ENCODE assay signal across 8 mouse cellular contexts in the genomic region with DNA sequence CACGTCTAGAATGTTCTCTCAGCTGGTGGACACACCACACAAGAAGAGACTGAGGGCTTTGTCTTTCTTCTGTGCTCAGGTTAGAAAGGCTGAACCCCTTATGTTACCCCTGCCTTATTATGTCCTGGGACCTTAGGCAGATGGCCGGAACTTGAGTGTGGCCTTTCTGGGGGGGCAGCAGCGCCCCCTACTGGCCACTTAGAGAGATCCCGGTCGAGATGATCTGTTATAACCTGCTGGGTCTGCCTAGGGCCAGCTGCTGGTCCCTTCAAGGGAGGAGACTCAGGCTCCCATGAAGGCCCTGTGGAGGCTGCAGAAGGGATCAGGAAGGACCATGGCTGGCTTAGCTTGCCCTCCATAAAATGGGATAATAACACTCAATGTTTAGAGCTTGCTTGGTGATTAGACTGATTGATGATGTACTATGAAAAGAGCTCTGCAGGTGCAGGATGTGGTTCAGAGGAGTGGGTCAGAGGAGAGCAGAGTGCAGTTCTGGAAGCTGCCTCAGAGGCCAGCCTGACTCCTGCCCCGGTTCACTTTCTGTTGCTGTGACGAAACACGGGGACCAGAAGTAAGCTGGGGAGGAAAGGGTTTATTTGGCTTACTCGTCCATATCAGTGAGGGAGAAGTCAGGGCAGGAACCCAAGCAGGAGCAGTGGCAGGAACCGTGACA. TPM values are rescaled to one million over a fixed set of nuclear protein-coding genes. Genes with fewer than 3 reads are reported as not detected.
DNase-seq lines count a peak whose midpoint lies in the region; ATAC-seq and TF ChIP-seq lines count a peak whose summit lies in the region.

No protein-coding gene starts in this region.

- H3K27me3 ChIP-seq in spleen, adult 2 months (ENCODE audit: control insufficient read depth, insufficient read depth, low read length): no peaks in the 10 kb centered on the region
- H3K27me3 ChIP-seq in intestine, embryonic 16.5 days (replicated peaks; ENCODE audit: control insufficient read depth, insufficient read depth, low read length): no peaks in the 10 kb centered on the region

- H3K9me3 ChIP-seq in intestine, embryonic 16.5 days (ENCODE audit: control insufficient read depth, low read length): no peaks in the 10 kb centered on the region

- no peak overlapping the region for H3K27ac ChIP-seq in spleen, adult 2 months (ENCODE audit: insufficient read depth, low read length)
- no peak overlapping the region for H3K27ac ChIP-seq in intestine, embryonic 16.5 days (ENCODE audit: low read length)

- intact Hi-C loops in gastrocnemius, postnatal 36 days (cut with DNase I): loop anchor here (10.0 kb wide), 1 partner anchor 226 kb away; the partner anchor contains the start of gene Clk3

- WGBS in spleen, adult 2 months: 19% methylated on average over 10 of the region's 10 CpGs
- 35% methylated on average over 10 of the region's 10 CpGs for WGBS in intestine, embryonic 16.5 days

- H3K36me3 ChIP-seq in spleen, adult 2 months (ENCODE audit: control insufficient read depth, insufficient read depth, low read length): no peaks in the 10 kb centered on the region
- H3K36me3 ChIP-seq in intestine, embryonic 16.5 days (ENCODE audit: control insufficient read depth, insufficient read depth, low read length): no peaks in the 10 kb centered on the region

- no peak overlapping the region for H3K4me3 ChIP-seq in spleen, adult 2 months (ENCODE audit: extremely low read depth, insufficient read depth, insufficient read length)
- no peak overlapping the region for H3K4me3 ChIP-seq in intestine, embryonic 16.5 days (ENCODE audit: low read length)

- H3K4me1 ChIP-seq in spleen, adult 2 months (ENCODE audit: control insufficient read depth, insufficient read depth, insufficient read length): peaks cover 32% of the 10 kb centered on the region; the same call in 1 of the 2 replicates
- no peaks in the 10 kb centered on the region; the same call in 1 of the 2 replicates for H3K4me1 ChIP-seq in intestine, embryonic 16.5 days (ENCODE audit: control insufficient read depth, insufficient read depth, low read length)

- no peak for TF ChIP-seq POLR2A in spleen, adult 2 months (IDR thresholded peaks at IDR 0.05; ENCODE audit: low read depth, low read length)

- H3K9ac ChIP-seq in intestine, embryonic 16.5 days (ENCODE audit: low read depth, low read length): no peak overlapping the region; the same call in 1 of the 2 replicates

- H3K4me2 ChIP-seq in intestine, embryonic 16.5 days (ENCODE audit: low read depth, low read length): no peak overlapping the region

- DNase-seq in gastrocnemius, adult 18-20 months (ENCODE audit: low spot score): peak; percentile 36
- no peak for DNase-seq in gastrocnemius, postnatal 36 days
- peak; percentile 41 to 49 for DNase-seq in spleen, adult 2 months (ENCODE audit: low read depth in 1 of 2, low spot score in 2 of 2)
- no peak for DNase-seq in spleen, postnatal 4 days (ENCODE audit: low spot score in 2 of 2)
- peak; percentile 59 for DNase-seq in cerebellum, adult 8-10 months
- peak; percentile 51 for DNase-seq in retina, postnatal 7 days (ENCODE audit: low read depth, low spot score)
- DNase-seq in urinary bladder, adult 2 months (ENCODE audit: low spot score): no peak

- ATAC-seq in intestine, embryonic 16.5 days: peak; percentile 59

- TF ChIP-seq CTCF in spleen, adult 2 months (IDR thresholded peaks at IDR 0.05; ENCODE audit: extremely low read depth, insufficient read depth, insufficient read length, insufficient replicate concordance): peak; percentile 87

RNA-seq across cellular contexts. Expression of gene Cyp11a1, which starts 15.6 kb away (rescaled TPM):
- under 1 TPM; 0.24 to 0.34 TPM for total RNA-seq in gastrocnemius, adult 18-20 months (2021)
- total RNA-seq in gastrocnemius, postnatal 36 days (2021): not detected
- polyA plus RNA-seq in spleen, adult 2 months (2012; rRNA removed): 0.52 and 0.67 TPM in 2 replicates
- 6.4 and 22.4 TPM in 2 replicates for polyA plus RNA-seq in intestine, embryonic 16.5 days (2015; fragmentation: Nextera tagmentation; extraction: Ambion mirVana)
- 0.36 and 0.37 TPM in 2 replicates for polyA plus RNA-seq in urinary bladder, adult 2 months (2012; rRNA removed)

RNA-seq across cellular contexts. Expression of gene Sema7a, which starts 50.7 kb away (rescaled TPM):
- total RNA-seq in gastrocnemius, adult 18-20 months (2021): 10 to 100 TPM; 10.6 to 13.0 TPM
- 10 to 100 TPM in 1 of 2 experiments, 1 to 10 TPM in 1; 7.9 to 12.5 TPM for total RNA-seq in gastrocnemius, postnatal 36 days (2021)
- 26.1 and 35.7 TPM in 2 replicates for polyA plus RNA-seq in spleen, adult 2 months (2012; rRNA removed)
- 0.54 and 0.72 TPM in 2 replicates for polyA plus RNA-seq in intestine, embryonic 16.5 days (2015; fragmentation: Nextera tagmentation; extraction: Ambion mirVana)
- polyA plus RNA-seq in urinary bladder, adult 2 months (2012; rRNA removed): 13.6 and 14.8 TPM in 2 replicates

Comparison
In these comparisons a context has a peak if more than half of its experiments do, and no peak if none do; other contexts are left out.
1. DNase-seq: peak in gastrocnemius, adult 18-20 months (single experiment), spleen, adult 2 months (2 of 2), cerebellum, adult 8-10 months (single experiment) and retina, postnatal 7 days (single experiment); none in gastrocnemius, postnatal 36 days (0 of 2), spleen, postnatal 4 days (0 of 2) and urinary bladder, adult 2 months (single experiment).